Mouse (Mus musculus) midbrain, embryonic 11.5 days (tissue): ENCODE measurements around the gene Psmd1. TPM values are rescaled to one million over a fixed set of nuclear protein-coding genes. Genes with fewer than 3 reads are reported as not detected.

Experiments used
- polyA plus RNA-seq: library from polyadenylated mRNA; unstranded; fragments of >200 nt; fragmentation: Nextera tagmentation; extraction: Ambion mirVana; gene quantifications from 2 replicates; pipeline ENCODE4 v1.2.1, GENCODE M21; 2014

The Psmd1 gene
- polyA plus RNA-seq, 1 experiment from 2014 or later, result 238 TPM

Other genes starting within 250 kb of the Psmd1 start
- gene Itm2c, start 170.1 kb upstream of the Psmd1 start, polyA plus RNA-seq, result 78.1 and 78.7 TPM in 2 replicates
- 0.36 and 0.97 TPM in 2 replicates for gene 4933407L21Rik, start 135.9 kb upstream of the Psmd1 start, polyA plus RNA-seq
- gene Gpr55, start 103.4 kb upstream of the Psmd1 start, polyA plus RNA-seq, result not detected in 2 replicates
- not detected in 2 replicates for gene Spata3, start 47.6 kb upstream of the Psmd1 start, polyA plus RNA-seq
- gene 2810459M11Rik, start 18.5 kb upstream of the Psmd1 start, polyA plus RNA-seq, result 0.15 and 0.28 TPM in 2 replicates
- 0.19 and 0.23 TPM in 2 replicates for gene Htr2b, start 47.6 kb downstream of the Psmd1 start, polyA plus RNA-seq
- 0.40 TPM in 1 of 2 replicates, not detected in the other for gene Gm21972, start 69.2 kb downstream of the Psmd1 start, polyA plus RNA-seq
- gene Armc9, start 90.4 kb downstream of the Psmd1 start, polyA plus RNA-seq, result 32.3 and 33.8 TPM in 2 replicates
- 2.0 and 2.5 TPM in 2 replicates for gene B3gnt7, start 238.4 kb downstream of the Psmd1 start, polyA plus RNA-seq